Mouse (Mus musculus) liver, postnatal 0 days (tissue): ENCODE measurements at regions not wholly inside any gene's neighbourhood (a gene's known extent, or its start where the extent isn't known, plus 50 kb on each side); places are given as distances from the start of the nearest gene placed in this dataset.

Experiments
- ATAC-seq: fragments of 200-750 bp; cut with Nextera tagmentation; 2 replicates; pipeline ENCODE4 v1.8.0; 2017; ENCODE audit warnings: mild to moderate bottlenecking, moderate library complexity
- DNase-seq: peaks from one replicate; pipeline ENCODE4 v3.0.0-alpha.2; 2016
- H3K27ac ChIP-seq: fragments of 300-500 bp; sonication (generic); 2 replicates; pipeline ENCODE4 v1.5.1; 2014; ENCODE audit warnings: antibody characterized with exemption, moderate library complexity, mild to moderate bottlenecking, low read depth
- H3K27me3 ChIP-seq: fragments of 300-500 bp; sonication (generic); 2 replicates; pipeline ENCODE4 v1.6.1; 2014; ENCODE audit warnings: low read length, control low read depth, mixed read lengths; ENCODE audit not compliant: insufficient read depth
- H3K36me3 ChIP-seq: fragments of 300-500 bp; sonication (generic); replicated peaks from 2 replicates; pipeline ENCODE4 v1.6.1; 2014; ENCODE audit warnings: mild to moderate bottlenecking, control low read depth, low read length, moderate library complexity, mixed read lengths; ENCODE audit not compliant: insufficient read depth
- H3K4me1 ChIP-seq: fragments of 300-500 bp; sonication (generic); 2 replicates; pipeline ENCODE4 v1.6.1; 2014; ENCODE audit warnings: antibody characterized with exemption, mild to moderate bottlenecking, control low read depth; ENCODE audit not compliant: insufficient read depth
- H3K4me2 ChIP-seq: fragments of 300-500 bp; sonication (generic); 2 replicates; pipeline ENCODE4 v1.6.1; 2014; ENCODE audit warnings: low read depth, mild to moderate bottlenecking, low read length, moderate library complexity, mixed read lengths
- H3K4me3 ChIP-seq: fragments of 300-500 bp; sonication (generic); 2 replicates; pipeline ENCODE4 v1.5.1; 2014; ENCODE audit warnings: low read depth, low read length
- H3K9ac ChIP-seq: fragments of 300-500 bp; sonication (generic); replicated peaks from 2 replicates; pipeline ENCODE4 v1.6.1; 2014; ENCODE audit warnings: mild to moderate bottlenecking, moderate library complexity
- H3K9me3 ChIP-seq: fragments of 300-500 bp; sonication (generic); 2 replicates; pipeline ENCODE4 v1.6.1; 2016; ENCODE audit warnings: mild to moderate bottlenecking, control low read depth, low read length, mixed read lengths
- CTCF ChIP-seq: sonication (generic); IDR thresholded peaks from 2 replicates; pipeline ENCODE4 v1.5.1; 2016; ENCODE audit warnings: antibody characterized with exemption, low read depth
- EP300 ChIP-seq: IDR thresholded peaks from 2 replicates; pipeline ENCODE4 v1.6.1; 2016; ENCODE audit warnings: antibody characterized with exemption, low read depth, mild to moderate bottlenecking
- WGBS: fragments of 180-500 bp; shearing (Covaris S2); extraction: QIAGEN DNeasy Blood & Tissue Kit; methylation state at CpG from one replicate; pipeline ENCODE4 v1.1.7; 2014; ENCODE audit not compliant: insufficient replicate concordance; 5-methylcytosine and 5-hydroxymethylcytosine counted together

DNA sequence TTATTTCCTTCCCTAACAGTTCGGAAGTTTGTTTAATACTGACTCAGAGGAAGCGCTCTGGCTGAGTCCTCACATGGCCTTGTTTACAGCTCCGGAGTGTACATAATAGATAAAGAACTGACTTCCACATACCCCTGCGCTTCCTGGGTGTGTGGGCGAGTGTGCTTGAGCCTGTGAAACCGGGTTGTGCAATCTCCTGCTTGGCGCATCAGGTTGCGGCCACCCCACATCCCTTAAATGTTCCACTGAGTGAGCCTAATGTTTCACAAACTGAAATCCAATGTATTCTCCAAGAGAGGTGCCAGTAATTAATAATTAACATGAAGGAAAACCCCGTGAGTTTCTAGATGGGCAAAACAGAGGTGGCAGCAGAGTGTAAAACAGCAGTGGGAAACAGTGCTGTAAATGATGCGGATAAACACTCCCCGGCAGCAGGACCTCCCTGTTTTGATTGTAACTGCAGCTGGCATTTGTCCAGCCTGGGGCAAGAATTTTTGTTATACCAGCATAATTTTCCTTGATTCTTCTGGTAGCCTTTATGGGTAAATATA, 175.2 kb upstream of the Cdkn2b start:
- H3K9ac ChIP-seq: no peak overlapping the region
- DNase-seq (peak; percentile 70), ATAC-seq (peak; percentile 98)
- peaks cover 13% of the 10 kb centered on the region for H3K4me1 ChIP-seq
- TF ChIP-seq EP300 (peak; percentile 73), CTCF (no peak)
- no peaks in the 10 kb centered on the region for H3K9me3 ChIP-seq
- peak overlapping the region; percentile 49 for H3K27ac ChIP-seq
- no peaks in the 10 kb centered on the region for H3K27me3 ChIP-seq
- no peak overlapping the region for H3K4me3 ChIP-seq
- no peaks in the 10 kb centered on the region for H3K36me3 ChIP-seq
- WGBS: 9% methylated on average over 11 of the region's 11 CpGs
- peak overlapping the region; percentile 44 for H3K4me2 ChIP-seq

DNA sequence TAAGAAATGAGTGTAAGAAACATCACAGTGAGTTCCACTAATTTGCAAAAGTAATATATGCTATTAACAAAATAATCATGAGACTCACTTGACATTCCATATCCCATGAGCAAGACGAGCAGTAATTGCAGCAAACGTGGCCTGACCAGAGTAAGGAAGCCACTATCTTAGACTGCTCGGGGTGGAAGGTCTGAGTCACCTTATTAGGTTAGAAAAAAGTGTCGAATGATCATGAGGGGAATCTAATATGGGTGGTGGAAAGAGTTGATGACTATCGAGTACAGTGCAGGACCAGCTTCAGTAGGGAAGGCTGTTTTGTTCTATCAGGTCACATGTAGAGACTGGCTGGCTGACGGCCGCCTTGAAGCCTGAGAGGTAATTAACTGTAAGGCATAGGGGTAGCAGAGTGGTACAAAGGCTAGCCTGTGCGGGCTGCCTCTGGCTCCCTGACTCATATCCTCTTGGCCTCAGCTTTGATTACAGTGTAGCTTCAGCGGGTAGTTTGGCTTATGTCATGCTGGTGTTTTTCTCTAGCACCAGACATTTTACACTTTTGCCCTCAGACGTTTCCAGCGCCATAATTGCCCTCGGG, 167.9 kb upstream of the Cdkn2b start:
- H3K4me2 ChIP-seq: no peak overlapping the region
- no peaks in the 10 kb centered on the region for H3K27me3 ChIP-seq
- H3K9ac ChIP-seq: no peak overlapping the region
- no peaks in the 10 kb centered on the region for H3K4me1 ChIP-seq
- H3K27ac ChIP-seq: no peak overlapping the region
- DNase-seq: no peak
- WGBS: 70% methylated on average over 12 of the region's 12 CpGs
- H3K36me3 ChIP-seq: no peaks in the 10 kb centered on the region
- TF ChIP-seq EP300 (no peak), CTCF (no peak)
- H3K9me3 ChIP-seq: no peaks in the 10 kb centered on the region
- H3K4me3 ChIP-seq: no peak overlapping the region
- ATAC-seq: no peak

DNA sequence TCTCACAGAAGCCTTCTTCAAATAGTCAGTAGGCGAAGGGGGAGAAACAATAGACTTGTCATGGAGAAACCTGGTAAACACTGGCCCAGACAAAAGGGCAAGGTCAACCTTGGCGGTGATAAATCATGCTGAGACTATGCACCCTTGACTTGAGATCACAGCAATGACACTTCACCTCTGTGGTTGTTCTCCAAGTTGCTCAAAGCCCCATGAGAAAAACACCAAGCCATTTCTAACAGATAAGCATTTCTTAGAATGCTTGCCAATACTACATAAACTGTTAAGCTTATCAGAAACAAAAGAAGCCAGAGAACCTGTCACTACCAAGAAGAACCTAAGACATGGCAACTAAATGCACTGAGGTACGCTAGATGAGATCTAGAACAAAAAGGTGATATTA, 165.0 kb upstream of the Cdkn2b start:
- ATAC-seq: no peak
- Histone ChIP-seq H3K9ac (no peak overlapping the region), H3K27ac (no peak overlapping the region), H3K36me3 (no peaks in the 10 kb centered on the region), H3K27me3 (no peaks in the 10 kb centered on the region), H3K4me2 (no peak overlapping the region), H3K4me1 (no peaks in the 10 kb centered on the region), H3K9me3 (no peaks in the 10 kb centered on the region), H3K4me3 (no peak overlapping the region)
- WGBS: 51% methylated on average over 3 of the region's 3 CpGs
- DNase-seq: no peak
- TF ChIP-seq CTCF (no peak), EP300 (peak; percentile 66)

DNA sequence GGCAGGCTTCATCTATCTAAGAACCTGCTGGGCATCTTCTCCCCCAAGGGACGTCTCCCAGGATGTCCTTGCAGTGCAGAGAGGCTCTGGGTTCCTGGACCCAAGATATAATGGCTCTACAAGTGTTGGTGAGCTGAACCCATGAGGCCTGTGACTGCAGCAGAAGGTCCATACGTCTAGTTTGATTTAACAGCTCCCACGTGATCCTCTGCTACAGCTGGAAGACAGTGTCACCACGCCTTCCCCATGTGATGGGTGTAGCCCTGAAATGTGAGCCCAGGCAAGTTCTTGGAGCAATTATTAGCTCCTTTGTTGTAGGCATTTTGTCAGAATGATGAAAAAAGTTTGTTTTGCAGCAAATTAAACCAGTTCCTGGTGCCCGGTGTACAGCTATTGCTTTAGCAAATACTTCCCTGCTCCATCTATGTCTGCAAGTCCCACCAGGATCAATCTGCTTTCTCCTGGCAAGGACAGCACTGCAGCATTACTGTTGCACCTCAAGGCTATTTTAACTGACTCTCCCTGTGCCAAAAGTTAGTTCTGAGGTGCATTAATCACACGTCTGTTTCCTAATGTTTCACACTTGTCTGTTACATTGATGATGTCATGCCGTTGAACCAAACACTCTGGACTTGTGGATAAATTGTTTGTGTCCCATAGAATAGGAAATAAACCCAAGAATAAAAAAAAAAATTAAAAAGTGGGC, 164.2 kb upstream of the Cdkn2b start:
- Histone ChIP-seq H3K27ac (no peak overlapping the region), H3K9ac (no peak overlapping the region), H3K36me3 (no peaks in the 10 kb centered on the region), H3K4me2 (no peak overlapping the region), H3K4me1 (no peaks in the 10 kb centered on the region), H3K4me3 (no peak overlapping the region), H3K9me3 (no peaks in the 10 kb centered on the region), H3K27me3 (no peaks in the 10 kb centered on the region)
- TF ChIP-seq CTCF (no peak), EP300 (no peak)
- ATAC-seq: 0 out of 2 replicates have a peak, but pooled peaks have one; percentile 38
- 64% methylated on average over 7 of the region's 7 CpGs for WGBS
- DNase-seq: no peak

DNA sequence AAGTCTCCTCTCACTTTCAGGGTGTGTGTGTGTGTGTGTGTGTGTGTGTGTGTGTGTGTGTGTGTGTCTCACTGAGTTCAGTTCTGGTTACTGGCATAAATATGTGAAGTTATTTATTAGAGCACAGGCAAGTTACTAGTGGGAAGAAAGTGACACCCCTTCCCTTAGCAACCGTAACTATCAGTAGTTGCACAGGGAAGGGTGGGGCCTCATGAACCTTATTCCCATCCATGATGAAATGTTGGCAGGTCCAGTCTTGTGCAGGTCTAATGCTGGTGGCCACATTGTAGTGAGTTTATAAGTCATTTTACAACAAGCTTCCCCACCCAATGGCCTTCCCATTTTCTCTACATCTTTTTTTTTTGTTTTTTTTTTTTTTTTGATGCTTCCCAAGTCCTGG, 160.6 kb upstream of the Cdkn2b start:
- Histone ChIP-seq H3K36me3 (no peaks in the 10 kb centered on the region), H3K4me2 (no peak overlapping the region), H3K9ac (no peak overlapping the region), H3K27me3 (no peaks in the 10 kb centered on the region), H3K4me3 (no peak overlapping the region), H3K4me1 (no peaks in the 10 kb centered on the region), H3K9me3 (no peaks in the 10 kb centered on the region), H3K27ac (no peak overlapping the region)
- ATAC-seq (no peak), DNase-seq (no peak)
- 68% methylated on average over 1 of the region's 1 CpGs for WGBS
- TF ChIP-seq EP300 (no peak), CTCF (no peak)

DNA sequence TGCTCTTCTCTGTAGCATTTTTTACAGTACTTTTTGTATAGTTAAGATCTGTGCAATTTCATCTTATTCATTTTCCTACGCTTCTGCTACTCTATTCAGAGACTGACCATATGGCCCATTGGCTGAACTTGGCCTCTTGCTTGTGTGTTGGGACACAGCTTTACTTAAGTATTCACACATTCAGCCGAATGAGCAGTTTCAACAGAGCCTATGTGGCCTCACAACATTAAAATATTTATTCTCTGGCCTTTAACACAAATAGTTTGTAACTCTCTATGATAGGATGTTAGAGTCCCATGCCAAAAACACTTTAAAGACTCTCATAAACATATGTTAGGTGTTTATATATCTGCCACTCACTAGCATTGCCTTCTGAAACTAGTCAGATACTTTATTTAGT, 159.9 kb upstream of the Cdkn2b start:
- Histone ChIP-seq H3K27me3 (no peaks in the 10 kb centered on the region), H3K4me3 (no peak overlapping the region), H3K27ac (no peak overlapping the region), H3K4me1 (no peaks in the 10 kb centered on the region), H3K36me3 (no peaks in the 10 kb centered on the region), H3K9me3 (no peaks in the 10 kb centered on the region), H3K4me2 (no peak overlapping the region), H3K9ac (no peak overlapping the region)
- DNase-seq (no peak), ATAC-seq (no peak)
- 72% methylated on average over 2 of the region's 2 CpGs for WGBS
- no peak for TF ChIP-seq CTCF
- no peak for TF ChIP-seq EP300
